Comparison of ENCODE assay signal across 34 mouse cellular contexts in the genomic region with DNA sequence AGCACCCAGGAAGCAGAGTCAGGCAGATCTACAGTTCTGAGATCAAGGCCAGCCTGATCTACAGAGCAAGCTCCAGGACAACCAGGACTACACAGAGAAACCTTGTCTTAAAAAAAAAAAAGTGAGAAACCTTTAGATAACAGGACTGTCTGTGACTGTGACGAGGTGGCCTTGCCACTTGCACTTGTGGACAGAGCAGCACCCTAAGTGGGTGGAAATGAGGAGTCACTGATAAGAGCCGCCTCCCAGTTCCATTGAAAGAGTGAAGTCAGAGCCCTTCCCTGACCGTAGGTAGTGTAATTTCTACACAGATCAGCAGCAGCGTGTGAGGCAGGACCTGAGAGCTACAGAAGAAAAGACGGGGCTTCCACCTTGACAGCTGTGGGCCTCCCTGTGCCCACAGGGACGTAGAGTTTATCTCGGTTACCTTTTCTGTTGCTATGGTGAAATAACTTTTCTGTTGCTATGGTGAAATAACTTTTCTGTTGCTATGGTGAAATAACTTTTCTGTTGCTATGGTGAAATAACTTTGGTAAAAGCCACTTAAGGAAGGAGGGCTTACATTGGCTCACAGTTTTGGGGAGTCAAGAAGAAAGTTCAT. TPM values are rescaled to one million over a fixed set of nuclear protein-coding genes. Genes with fewer than 3 reads are reported as not detected.
A peak's percentile ranks its signal among the peaks of the same experiment; 100 is the strongest.
DNase-seq lines count a peak whose midpoint lies in the region; ATAC-seq and TF ChIP-seq lines count a peak whose summit lies in the region.
"Had no signal": no experiment of that assay in that cellular context is flagged by ENCODE, and none has a peak within 500 bp of the region (broad histone marks: within the 10 kb centered on the region; RNA-seq: fewer than 3 reads in every experiment).

No protein-coding gene starts in this region.

- intact Hi-C loops in heart, postnatal 36 days (cut with DNase I), result no loop called here

- DNase-seq in liver, embryonic 11.5 days (ENCODE audit: low spot score), result no peak
- DNase-seq in liver, result no peak
- DNase-seq in liver, postnatal 0 days, result no peak
- DNase-seq in stomach, postnatal 0 days (ENCODE audit: low spot score), result no peak
- DNase-seq in adrenal gland, postnatal 36 days, result no peak
- no peak for DNase-seq in heart, postnatal 36 days
- DNase-seq: adrenal gland, postnatal 10 days; cerebellum, adult 8-10 months; cerebellum, postnatal 36 days; embryo, embryonic 11 days; gastrocnemius, postnatal 36 days; heart, adult 2 months; heart, postnatal 10 days; kidney, adult 18-20 months; kidney, postnatal 25 days; lung, embryonic 14.5 days; retina, postnatal 1 day; right cerebral cortex, postnatal 14 days; thymus, postnatal 25 days had no signal

- H3K4me3 ChIP-seq in liver, embryonic 11.5 days (ENCODE audit: low read depth, low read length), result no peak overlapping the region
- no peak overlapping the region for H3K4me3 ChIP-seq in liver, embryonic 12.5 days
- no peak overlapping the region for H3K4me3 ChIP-seq in liver, postnatal 0 days (ENCODE audit: low read depth, low read length)
- H3K4me3 ChIP-seq in stomach, postnatal 0 days (ENCODE audit: low read depth, low read length), result no peak overlapping the region
- no peak overlapping the region for H3K4me3 ChIP-seq in hindbrain, embryonic 16.5 days (ENCODE audit: low read length)
- H3K4me3 ChIP-seq: embryonic facial prominence, embryonic 12.5 days; forebrain, embryonic 15.5 days; heart, adult 2 months; heart, embryonic 13.5 days; hindbrain, embryonic 12.5 days; kidney, embryonic 15.5 days; limb, embryonic 13.5 days; megakaryocyte, embryonic 14.5 days; midbrain, embryonic 13.5 days had no signal

- no peak overlapping the region for H3K4me2 ChIP-seq in liver, embryonic 11.5 days
- H3K4me2 ChIP-seq in liver, embryonic 12.5 days, result no peak overlapping the region
- H3K4me2 ChIP-seq in liver, postnatal 0 days (ENCODE audit: low read depth, low read length), result 0 out of 2 replicates have a peak overlapping the region, but pooled peaks have one; percentile 42
- H3K4me2 ChIP-seq in stomach, postnatal 0 days (replicated peaks; ENCODE audit: low read depth), result no peak overlapping the region
- no peak overlapping the region for H3K4me2 ChIP-seq in hindbrain, embryonic 16.5 days (ENCODE audit: low read length)
- H3K4me2 ChIP-seq: embryonic facial prominence, embryonic 12.5 days; forebrain, embryonic 15.5 days; heart, embryonic 13.5 days; hindbrain, embryonic 12.5 days; kidney, embryonic 15.5 days; limb, embryonic 13.5 days; lung, embryonic 14.5 days; midbrain, embryonic 13.5 days had no signal

- no peak overlapping the region for H3K27ac ChIP-seq in liver, embryonic 11.5 days (ENCODE audit: low read depth, low read length)
- H3K27ac ChIP-seq in liver, embryonic 12.5 days, result no peak overlapping the region
- H3K27ac ChIP-seq in liver, postnatal 0 days (ENCODE audit: low read depth), result 0 out of 2 replicates have a peak overlapping the region, but pooled peaks have one; percentile 22
- H3K27ac ChIP-seq in stomach, postnatal 0 days (replicated peaks), result no peak overlapping the region
- H3K27ac ChIP-seq in hindbrain, embryonic 16.5 days (ENCODE audit: low read depth, low read length), result no peak overlapping the region
- H3K27ac ChIP-seq: embryonic facial prominence, embryonic 12.5 days; forebrain, embryonic 15.5 days; heart, adult 2 months; heart, embryonic 13.5 days; hindbrain, embryonic 12.5 days; kidney, embryonic 15.5 days; limb, embryonic 13.5 days; midbrain, embryonic 13.5 days had no signal

- peaks cover 11% of the 10 kb centered on the region for H3K36me3 ChIP-seq in liver, embryonic 11.5 days (ENCODE audit: control insufficient read depth, insufficient read depth, low read length)
- peaks cover 31% of the 10 kb centered on the region for H3K36me3 ChIP-seq in liver, embryonic 12.5 days
- peaks cover 2% of the 10 kb centered on the region; the same call in 1 of the 2 replicates for H3K36me3 ChIP-seq in liver, postnatal 0 days (replicated peaks; ENCODE audit: insufficient read depth, low read length)
- peaks cover 4% of the 10 kb centered on the region; the same call in 1 of the 2 replicates for H3K36me3 ChIP-seq in stomach, postnatal 0 days (ENCODE audit: control insufficient read depth, insufficient read depth, low read length)
- peaks cover 37% of the 10 kb centered on the region for H3K36me3 ChIP-seq in hindbrain, embryonic 16.5 days (ENCODE audit: control insufficient read depth, insufficient read depth, low read length)

- H3K4me1 ChIP-seq in liver, embryonic 11.5 days (replicated peaks; ENCODE audit: control insufficient read depth, insufficient read depth, low read length), result no peaks in the 10 kb centered on the region
- H3K4me1 ChIP-seq in liver, embryonic 12.5 days, result peaks cover 5% of the 10 kb centered on the region
- no peaks in the 10 kb centered on the region for H3K4me1 ChIP-seq in liver, postnatal 0 days (ENCODE audit: insufficient read depth)
- no peaks in the 10 kb centered on the region for H3K4me1 ChIP-seq in stomach, postnatal 0 days (replicated peaks; ENCODE audit: control insufficient read depth, insufficient read depth)
- no peaks in the 10 kb centered on the region for H3K4me1 ChIP-seq in hindbrain, embryonic 16.5 days (ENCODE audit: control insufficient read depth, insufficient read depth, low read depth, low read length)
- H3K4me1 ChIP-seq: embryonic facial prominence, embryonic 12.5 days; forebrain, embryonic 15.5 days; heart, embryonic 13.5 days; hindbrain, embryonic 12.5 days; kidney, embryonic 15.5 days; limb, embryonic 13.5 days; midbrain, embryonic 13.5 days had no signal

- no peaks in the 10 kb centered on the region for H3K27me3 ChIP-seq in liver, embryonic 11.5 days (replicated peaks; ENCODE audit: control insufficient read depth, insufficient read depth, low read length)
- H3K27me3 ChIP-seq in liver, embryonic 12.5 days (replicated peaks), result no peaks in the 10 kb centered on the region
- H3K27me3 ChIP-seq in liver, postnatal 0 days (ENCODE audit: insufficient read depth, low read length), result no peaks in the 10 kb centered on the region
- no peaks in the 10 kb centered on the region for H3K27me3 ChIP-seq in stomach, postnatal 0 days (ENCODE audit: control insufficient read depth, insufficient read depth, low read length)
- no peaks in the 10 kb centered on the region for H3K27me3 ChIP-seq in hindbrain, embryonic 16.5 days (replicated peaks; ENCODE audit: control insufficient read depth, insufficient read depth, low read length)
- H3K27me3 ChIP-seq: embryonic facial prominence, embryonic 12.5 days; forebrain, embryonic 15.5 days; heart, embryonic 13.5 days; hindbrain, embryonic 12.5 days; kidney, embryonic 15.5 days; limb, embryonic 13.5 days; megakaryocyte, embryonic 14.5 days; midbrain, embryonic 13.5 days; Patski had no signal

- no peak overlapping the region for H3K9ac ChIP-seq in liver, embryonic 11.5 days (ENCODE audit: low read depth, low read length)
- H3K9ac ChIP-seq in liver, embryonic 12.5 days, result no peak overlapping the region
- H3K9ac ChIP-seq in liver, postnatal 0 days (replicated peaks), result no peak overlapping the region
- no peak overlapping the region for H3K9ac ChIP-seq in stomach, postnatal 0 days (ENCODE audit: low read length)
- no peak overlapping the region for H3K9ac ChIP-seq in hindbrain, embryonic 16.5 days (ENCODE audit: low read depth, low read length)
- H3K9ac ChIP-seq: embryonic facial prominence, embryonic 12.5 days; forebrain, embryonic 15.5 days; heart, embryonic 13.5 days; hindbrain, embryonic 12.5 days; kidney, embryonic 15.5 days; limb, embryonic 13.5 days; lung, embryonic 14.5 days; midbrain, embryonic 13.5 days had no signal

- no peak for TF ChIP-seq EP300 in liver, postnatal 0 days (IDR thresholded peaks at IDR 0.05; ENCODE audit: low read depth)
- no peak for TF ChIP-seq EP300 in stomach, postnatal 0 days (optimal IDR thresholded peaks at IDR 0.05)

- no peaks in the 10 kb centered on the region for H3K9me3 ChIP-seq in liver, embryonic 11.5 days (ENCODE audit: control insufficient read depth, low read length)
- H3K9me3 ChIP-seq in liver, embryonic 12.5 days (replicated peaks), result no peaks in the 10 kb centered on the region
- no peaks in the 10 kb centered on the region for H3K9me3 ChIP-seq in liver, postnatal 0 days (ENCODE audit: low read length)
- no peaks in the 10 kb centered on the region for H3K9me3 ChIP-seq in stomach, postnatal 0 days (ENCODE audit: control insufficient read depth, low read length)
- H3K9me3 ChIP-seq in hindbrain, embryonic 16.5 days (ENCODE audit: control insufficient read depth, low read length), result no peaks in the 10 kb centered on the region
- H3K9me3 ChIP-seq: embryonic facial prominence, embryonic 12.5 days; forebrain, embryonic 15.5 days; hindbrain, embryonic 12.5 days; kidney, embryonic 15.5 days; limb, embryonic 13.5 days; midbrain, embryonic 13.5 days had no signal

- ATAC-seq in liver, embryonic 11.5 days (replicated peaks; ENCODE audit: low FRiP score), result 0 out of 2 replicates have a peak, but pooled peaks have one; percentile 43
- ATAC-seq in liver, embryonic 12.5 days, result peak; percentile 66; the same call in 1 of the 2 replicates
- ATAC-seq in liver, postnatal 0 days, result no peak
- peak; percentile 80 for ATAC-seq in stomach, postnatal 0 days (ENCODE audit: low FRiP score, low TSS enrichment)
- no peak for ATAC-seq in hindbrain, embryonic 16.5 days
- ATAC-seq: forebrain, embryonic 15.5 days; midbrain, embryonic 13.5 days; Patski had no signal

- WGBS in liver, embryonic 11.5 days, result 62% methylated on average over 7 of the region's 7 CpGs
- 48% methylated on average over 7 of the region's 7 CpGs for WGBS in liver, embryonic 12.5 days (ENCODE audit: insufficient replicate concordance)
- 64% methylated on average over 7 of the region's 7 CpGs for WGBS in liver, postnatal 0 days (ENCODE audit: insufficient replicate concordance)
- 61% methylated on average over 7 of the region's 7 CpGs for WGBS in stomach, postnatal 0 days
- WGBS in hindbrain, embryonic 16.5 days, result 82% methylated on average over 7 of the region's 7 CpGs

- TF ChIP-seq CTCF in liver, postnatal 0 days (IDR thresholded peaks at IDR 0.05; ENCODE audit: low read depth), result no peak
- TF ChIP-seq CTCF in stomach, postnatal 0 days (IDR thresholded peaks at IDR 0.05; ENCODE audit: low read depth), result no peak

RNA-seq across cellular contexts. Expression of a gene that starts 18.4 kb away (rescaled TPM):
- 18.8 and 19.7 TPM in 2 replicates for polyA plus RNA-seq in liver, embryonic 11.5 days (2014; fragmentation: Nextera tagmentation; extraction: Ambion mirVana)
- 10.1 and 10.6 TPM in 2 replicates for polyA plus RNA-seq in liver, embryonic 12.5 days (2016; fragmentation: Nextera tagmentation; extraction: Ambion mirVana)
- polyA plus RNA-seq in liver, postnatal 0 days (2015; fragmentation: Nextera tagmentation; extraction: Ambion mirVana), result 3.3 and 3.7 TPM in 2 replicates
- 14.7 and 15.5 TPM in 2 replicates for polyA plus RNA-seq in stomach, postnatal 0 days (2015; fragmentation: Nextera tagmentation; extraction: Ambion mirVana)
- total RNA-seq in adrenal gland, postnatal 36 days (2021), result 10 to 100 TPM; 28.5 to 32.5 TPM
- 50.6 and 57.2 TPM in 2 replicates for polyA plus RNA-seq in hindbrain, embryonic 16.5 days (2015; fragmentation: Nextera tagmentation; extraction: Ambion mirVana)
- 10 to 100 TPM; 29.4 to 29.7 TPM for total RNA-seq in heart, postnatal 36 days (2021)

RNA-seq across cellular contexts. Expression of a gene that starts 18.5 kb away (rescaled TPM):
- polyA plus RNA-seq in liver, embryonic 11.5 days (2014; fragmentation: Nextera tagmentation; extraction: Ambion mirVana), result 20.9 and 22.0 TPM in 2 replicates
- polyA plus RNA-seq in liver, embryonic 12.5 days (2016; fragmentation: Nextera tagmentation; extraction: Ambion mirVana), result 14.3 and 14.4 TPM in 2 replicates
- polyA plus RNA-seq in liver, postnatal 0 days (2015; fragmentation: Nextera tagmentation; extraction: Ambion mirVana), result 5.0 and 5.9 TPM in 2 replicates
- 9.6 and 9.9 TPM in 2 replicates for polyA plus RNA-seq in stomach, postnatal 0 days (2015; fragmentation: Nextera tagmentation; extraction: Ambion mirVana)
- 10 to 100 TPM; 30.2 to 31.2 TPM for total RNA-seq in adrenal gland, postnatal 36 days (2021)
- 34.4 and 35.4 TPM in 2 replicates for polyA plus RNA-seq in hindbrain, embryonic 16.5 days (2015; fragmentation: Nextera tagmentation; extraction: Ambion mirVana)
- 10 to 100 TPM; 49.1 to 58.1 TPM for total RNA-seq in heart, postnatal 36 days (2021)

RNA-seq across cellular contexts. Expression of a gene that starts 32.1 kb away (rescaled TPM):
- polyA plus RNA-seq in liver, embryonic 11.5 days (2014; fragmentation: Nextera tagmentation; extraction: Ambion mirVana), result 217 and 230 TPM in 2 replicates
- polyA plus RNA-seq in liver, embryonic 12.5 days (2016; fragmentation: Nextera tagmentation; extraction: Ambion mirVana), result 172 and 174 TPM in 2 replicates
- polyA plus RNA-seq in liver, postnatal 0 days (2015; fragmentation: Nextera tagmentation; extraction: Ambion mirVana), result 45.9 and 52.5 TPM in 2 replicates
- polyA plus RNA-seq in stomach, postnatal 0 days (2015; fragmentation: Nextera tagmentation; extraction: Ambion mirVana), result 65.8 and 69.3 TPM in 2 replicates
- 10 to 100 TPM; 52.5 to 66.5 TPM for total RNA-seq in adrenal gland, postnatal 36 days (2021)
- polyA plus RNA-seq in hindbrain, embryonic 16.5 days (2015; fragmentation: Nextera tagmentation; extraction: Ambion mirVana), result 85.8 and 91.6 TPM in 2 replicates
- total RNA-seq in heart, postnatal 36 days (2021), result 10 to 100 TPM; 32.3 to 35.0 TPM

RNA-seq across cellular contexts. Expression of a gene that starts 52.4 kb away (rescaled TPM):
- 0.70 TPM in 1 of 2 replicates, not detected in the other for polyA plus RNA-seq in liver, embryonic 11.5 days (2014; fragmentation: Nextera tagmentation; extraction: Ambion mirVana)
- polyA plus RNA-seq in liver, embryonic 12.5 days (2016; fragmentation: Nextera tagmentation; extraction: Ambion mirVana), result not detected in 2 replicates
- polyA plus RNA-seq in liver, postnatal 0 days (2015; fragmentation: Nextera tagmentation; extraction: Ambion mirVana), result 0.45 TPM in 1 of 2 replicates, not detected in the other
- polyA plus RNA-seq in stomach, postnatal 0 days (2015; fragmentation: Nextera tagmentation; extraction: Ambion mirVana), result 0.42 and 0.50 TPM in 2 replicates
- total RNA-seq in adrenal gland, postnatal 36 days (2021), result 1 to 10 TPM; 2.0 to 2.8 TPM
- polyA plus RNA-seq in hindbrain, embryonic 16.5 days (2015; fragmentation: Nextera tagmentation; extraction: Ambion mirVana), result 0.59 and 0.60 TPM in 2 replicates
- total RNA-seq in heart, postnatal 36 days (2021), result 100 to 1,000 TPM; 573 to 582 TPM
- total RNA-seq: monocyte, adult 5-6 weeks had no signal
- polyA plus RNA-seq: forebrain, embryonic 15.5 days; G1E; lung, embryonic 14.5 days; small intestine, adult 2 months; stomach, embryonic 14.5 days had no signal

Comparison
In these comparisons a context has a peak if more than half of its experiments do, and no peak if none do; other contexts are left out.
1. ATAC-seq: peak in liver, embryonic 11.5 days (single experiment), liver, embryonic 12.5 days (single experiment) and stomach, postnatal 0 days (single experiment); none in liver, postnatal 0 days (single experiment) and hindbrain, embryonic 16.5 days (single experiment).